Mouse (Mus musculus) brain, adult 2 months (tissue): ENCODE measurements around the gene Palm.
A peak's percentile ranks its signal among the peaks of the same experiment; 100 is the strongest.

ENCODE experiments used
- DNase-seq: peaks from one replicate; pipeline ENCODE4 v3.0.0; 2011; ENCODE audit warnings: low read depth, low spot score

Gene Palm

GRCm38 (mm10) chr10:79824413-79824812, 31.0 kb downstream of the Palm start:
- DNase-seq: no peak

GRCm38 (mm10) chr10:79831583-79831982, 38.2 kb downstream of the Palm start:
- DNase-seq: no peak

GRCm38 (mm10) chr10:79832026-79832785, 38.8 kb downstream of the Palm start:
- no peak for DNase-seq

- DNase-seq: no peak
Observed at GRCm38 (mm10) chr10:79832786-79833181, 39.4 kb downstream of the Palm start.

GRCm38 (mm10) chr10:79834769-79835398, 41.5 kb downstream of the Palm start:
- DNase-seq: peak; percentile 86

GRCm38 (mm10) chr10:79836918-79837317, 43.5 kb downstream of the Palm start:
- no peak for DNase-seq

GRCm38 (mm10) chr10:79838151-79838550, 44.8 kb downstream of the Palm start:
- no peak for DNase-seq

- DNase-seq: no peak
Observed at GRCm38 (mm10) chr10:79840091-79840490, 46.7 kb downstream of the Palm start.

- peak; percentile 94 for DNase-seq
Observed at GRCm38 (mm10) chr10:79840644-79841551, 47.5 kb downstream of the Palm start.

- no peak for DNase-seq
Observed at GRCm38 (mm10) chr10:79842322-79842721, 49.0 kb downstream of the Palm start.

- DNase-seq: no peak
Observed at GRCm38 (mm10) chr10:79843476-79843875, 50.1 kb downstream of the Palm start.

GRCm38 (mm10) chr10:79846553-79846952, 53.2 kb downstream of the Palm start:
- no peak for DNase-seq

GRCm38 (mm10) chr10:79849941-79850628, 56.7 kb downstream of the Palm start:
- DNase-seq: no peak

- DNase-seq: no peak
Observed at GRCm38 (mm10) chr10:79851653-79852052, 58.3 kb downstream of the Palm start.

- no peak for DNase-seq
Observed at GRCm38 (mm10) chr10:79852107-79852789, 58.9 kb downstream of the Palm start.

GRCm38 (mm10) chr10:79852827-79853226, 59.5 kb downstream of the Palm start:
- DNase-seq: no peak

GRCm38 (mm10) chr10:79853392-79853791, 60.0 kb downstream of the Palm start:
- peak; percentile 76 for DNase-seq

GRCm38 (mm10) chr10:79853860-79854795, 60.8 kb downstream of the Palm start, which contains the start of gene Ptbp1:
Gene Ptbp1, plus strand, starts transcription at chr10:79854427.
- DNase-seq: peak; percentile 100

- peak; percentile 73 for DNase-seq
Observed at GRCm38 (mm10) chr10:79854801-79855541, 61.6 kb downstream of the Palm start.
